In the genomic region with DNA sequence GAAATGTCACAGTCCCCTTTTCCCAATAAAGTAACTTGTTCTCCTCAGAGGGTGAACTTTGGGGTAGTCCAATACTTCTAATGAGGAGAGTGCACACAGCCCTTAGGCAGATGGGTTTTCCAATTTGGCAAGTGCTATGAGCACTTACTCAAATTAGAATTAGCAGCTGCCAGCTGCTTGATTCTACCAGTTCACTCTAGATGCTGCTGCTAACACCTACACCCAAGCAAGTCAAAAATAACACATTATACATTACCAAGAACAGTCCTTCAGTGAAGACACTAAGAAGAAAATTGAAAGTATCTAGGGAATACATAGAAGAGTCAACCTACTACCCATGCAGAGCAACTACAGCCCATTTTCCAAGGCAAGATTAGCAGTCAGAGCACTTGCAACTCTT, we compare ENCODE assay signal across 30 mouse cellular contexts. TPM values are rescaled to one million over a fixed set of nuclear protein-coding genes. Genes with fewer than 3 reads are reported as not detected.
DNase-seq lines count a peak whose midpoint lies in the region; TF ChIP-seq lines count a peak whose summit lies in the region.
"Had no signal": no experiment of that assay in that cellular context is flagged by ENCODE, and none has a peak within 500 bp of the region (broad histone marks: within the 10 kb centered on the region; RNA-seq: fewer than 3 reads in every experiment).

No protein-coding gene starts in this region.

- TF ChIP-seq CTCF in left cerebral cortex, adult 2 months (IDR thresholded peaks at IDR 0.05) = no peak

- DNase-seq in left cerebral cortex, adult 11 months (ENCODE audit: low spot score) = peak; percentile 28
- DNase-seq in left cerebral cortex, adult 2 months (ENCODE audit: extremely low spot score in 1 of 2, low spot score in 2 of 2) = no peak
- peak; percentile 79 for DNase-seq in brain, adult 2 months (ENCODE audit: low read depth, low spot score)
- peak; percentile 18 to 75 for DNase-seq in frontal cortex, postnatal 36 days (ENCODE audit: low spot score in 2 of 2)
- DNase-seq in right cerebral cortex, postnatal 36 days (ENCODE audit: low spot score in 2 of 2) = peak; percentile 7 to 44
- DNase-seq in lung, postnatal 14 days = no peak
- DNase-seq: adrenal gland, postnatal 25 days; B cell, adult 2 months; cerebellum, adult 18-20 months; gastrocnemius, postnatal 36 days; heart, adult 18-20 months; heart, postnatal 4 days; kidney, adult 9 months; kidney, postnatal 10 days; lung, postnatal 4 days had no signal

- intact Hi-C loops in left cerebral cortex, adult 2 months (cut with DNase I) = loop anchor here (1.0 kb wide), 1 partner anchor 120 kb away; no protein-coding TSS in a partner anchor

- H3K4me3 ChIP-seq in left cerebral cortex, adult 2 months = no peak overlapping the region
- H3K4me3 ChIP-seq: embryonic facial prominence, embryonic 13.5 days; forebrain, embryonic 10.5 days; forebrain, embryonic 15.5 days; heart, embryonic 12.5 days; limb, embryonic 12.5 days; lung, embryonic 15.5 days; midbrain, embryonic 13.5 days; neural tube, embryonic 13.5 days had no signal

- H3K27ac ChIP-seq in left cerebral cortex, adult 2 months = no peak overlapping the region
- H3K27ac ChIP-seq: embryonic facial prominence, embryonic 13.5 days; forebrain, embryonic 10.5 days; forebrain, embryonic 15.5 days; hindbrain, embryonic 14.5 days; limb, embryonic 12.5 days; lung, embryonic 15.5 days; midbrain, embryonic 13.5 days; neural tube, embryonic 13.5 days had no signal

RNA-seq across cellular contexts. Expression of a gene that starts 30.2 kb away (rescaled TPM):
- not detected for total RNA-seq in left cerebral cortex, adult 2 months (2021)
- total RNA-seq: adrenal gland, adult 18-20 months; adrenal gland, postnatal 25 days; common myeloid progenitor, adult 5-6 weeks; gastrocnemius, adult 18-20 months; gastrocnemius, postnatal 36 days; heart, adult 18-20 months; heart, postnatal 4 days; layer of hippocampus, postnatal 14 days; liver, adult 2 months; megakaryocyte-erythroid progenitor cell, adult 5-6 weeks had no signal

RNA-seq across cellular contexts. Expression of a gene that starts 38.4 kb away (rescaled TPM):
- total RNA-seq in left cerebral cortex, adult 2 months (2021) = not detected
- total RNA-seq: adrenal gland, adult 18-20 months; adrenal gland, postnatal 25 days; common myeloid progenitor, adult 5-6 weeks; gastrocnemius, adult 18-20 months; gastrocnemius, postnatal 36 days; heart, adult 18-20 months; heart, postnatal 4 days; layer of hippocampus, postnatal 14 days; megakaryocyte-erythroid progenitor cell, adult 5-6 weeks had no signal

RNA-seq across cellular contexts. Expression of a gene that starts 40.2 kb away (rescaled TPM):
- not detected for total RNA-seq in left cerebral cortex, adult 2 months (2021)
- total RNA-seq: adrenal gland, adult 18-20 months; adrenal gland, postnatal 25 days; common myeloid progenitor, adult 5-6 weeks; gastrocnemius, adult 18-20 months; gastrocnemius, postnatal 36 days; heart, adult 18-20 months; heart, postnatal 4 days; layer of hippocampus, postnatal 14 days; liver, adult 2 months; megakaryocyte-erythroid progenitor cell, adult 5-6 weeks had no signal

RNA-seq across cellular contexts. Expression of a gene that starts 55.1 kb away (rescaled TPM):
- not detected for total RNA-seq in left cerebral cortex, adult 2 months (2021)
- total RNA-seq: adrenal gland, adult 18-20 months; adrenal gland, postnatal 25 days; common myeloid progenitor, adult 5-6 weeks; gastrocnemius, adult 18-20 months; gastrocnemius, postnatal 36 days; heart, adult 18-20 months; heart, postnatal 4 days; layer of hippocampus, postnatal 14 days; liver, adult 2 months; megakaryocyte-erythroid progenitor cell, adult 5-6 weeks had no signal

Comparison
In these comparisons a context has a peak if more than half of its experiments do, and no peak if none do; other contexts are left out.
1. DNase-seq: peak in left cerebral cortex, adult 11 months (single experiment), brain, adult 2 months (single experiment), frontal cortex, postnatal 36 days (2 of 2) and right cerebral cortex, postnatal 36 days (2 of 2); none in left cerebral cortex, adult 2 months (0 of 2) and lung, postnatal 14 days (single experiment).